Mouse (Mus musculus): ENCODE results near the gene Zswim7. TPM values are rescaled to one million over a fixed set of nuclear protein-coding genes. Genes with fewer than 3 reads are reported as not detected.

Zswim7 gene
- polyA plus RNA-seq, 1 experiment from 2014 or later, result 26.3 TPM

DNA sequence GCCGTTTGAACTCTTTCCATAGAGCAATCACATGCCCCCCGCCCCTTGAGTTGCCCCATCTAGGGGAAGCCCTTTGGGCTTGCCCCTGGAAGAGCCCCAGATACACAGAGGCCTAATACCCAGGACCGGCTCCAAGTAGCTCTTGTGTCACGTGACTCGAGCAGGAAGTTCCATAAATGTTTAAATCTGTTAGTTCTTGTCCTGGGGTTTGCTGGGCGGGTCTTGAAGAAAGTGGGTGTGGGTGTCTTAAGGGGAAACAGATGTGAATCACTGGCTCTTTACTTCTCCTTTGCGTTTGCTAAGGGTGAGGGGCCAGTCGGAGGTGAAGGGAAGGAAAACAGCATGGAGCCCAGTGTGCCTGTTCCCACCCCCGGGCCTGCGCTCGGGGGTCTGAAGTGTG, 30.1 kb downstream of the Zswim7 start:
- Histone ChIP-seq H3K9ac (0 out of 2 replicates have a peak overlapping the region, but pooled peaks have one; percentile 37), H3K4me1 (peaks cover 45% of the 10 kb centered on the region), H3K27ac (peak overlapping the region; percentile 49), H3K27me3 (peaks cover 14% of the 10 kb centered on the region; the same call in 1 of the 2 replicates), H3K4me2 (replicated peaks) (peak overlapping the region; percentile 97), H3K36me3 (no peaks in the 10 kb centered on the region), H3K9me3 (no peaks in the 10 kb centered on the region), H3K4me3 (peak overlapping the region; percentile 60)
- ATAC-seq (ENCODE audit: low FRiP score, low read depth), result peak; percentile 72
- 7% methylated on average over 11 of the region's 11 CpGs for WGBS

DNA sequence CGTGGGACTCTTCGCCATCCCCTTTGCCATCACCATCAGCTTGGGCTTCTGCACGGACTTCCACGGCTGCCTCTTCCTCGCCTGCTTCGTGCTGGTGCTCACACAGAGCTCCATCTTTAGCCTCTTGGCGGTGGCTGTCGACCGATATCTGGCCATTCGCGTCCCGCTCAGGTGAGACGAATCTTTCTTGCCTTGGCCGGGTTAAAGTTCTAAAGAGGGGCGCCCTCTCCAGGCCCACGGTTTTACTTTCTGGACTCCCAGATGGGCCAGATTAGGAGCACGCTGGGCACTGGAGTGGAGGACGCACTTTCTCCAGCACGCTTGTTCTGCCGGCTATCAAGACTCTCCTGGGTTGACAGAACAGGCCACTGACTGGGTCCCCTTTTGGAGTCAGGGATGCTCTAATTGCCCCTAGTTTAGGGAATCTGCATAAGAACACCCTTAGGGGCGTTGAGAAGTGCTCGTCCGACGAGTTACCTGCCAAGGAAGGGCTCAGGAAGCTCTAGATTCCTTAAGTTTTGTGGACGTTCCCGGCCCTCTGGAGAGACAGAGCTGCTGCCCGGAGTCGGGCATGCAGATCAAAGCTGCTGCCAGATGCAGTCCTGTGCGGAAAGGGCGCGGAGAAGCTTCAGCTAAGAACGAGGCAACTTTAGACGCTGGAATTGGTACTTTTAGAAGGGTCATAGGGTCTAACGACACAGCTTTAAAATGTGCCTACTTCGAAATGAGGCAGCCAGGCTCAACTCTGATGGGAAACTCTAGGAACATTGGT, 31.7 kb downstream of the Zswim7 start:
- H3K4me3 ChIP-seq, result peak overlapping the region; percentile 60
- no peaks in the 10 kb centered on the region for H3K36me3 ChIP-seq
- H3K4me2 ChIP-seq (replicated peaks), result peak overlapping the region; percentile 97
- H3K4me1 ChIP-seq, result peaks cover 45% of the 10 kb centered on the region
- no peaks in the 10 kb centered on the region; the same call in 1 of the 2 replicates for H3K9me3 ChIP-seq
- no peak overlapping the region for H3K27ac ChIP-seq
- peak overlapping the region; percentile 68 for H3K9ac ChIP-seq
- peaks cover 14% of the 10 kb centered on the region; the same call in 1 of the 2 replicates for H3K27me3 ChIP-seq
- peak; percentile 6; the same call in 1 of the 2 replicates for ATAC-seq (ENCODE audit: low FRiP score, low read depth)
- WGBS, result 2% methylated on average over 35 of the region's 35 CpGs

DNA sequence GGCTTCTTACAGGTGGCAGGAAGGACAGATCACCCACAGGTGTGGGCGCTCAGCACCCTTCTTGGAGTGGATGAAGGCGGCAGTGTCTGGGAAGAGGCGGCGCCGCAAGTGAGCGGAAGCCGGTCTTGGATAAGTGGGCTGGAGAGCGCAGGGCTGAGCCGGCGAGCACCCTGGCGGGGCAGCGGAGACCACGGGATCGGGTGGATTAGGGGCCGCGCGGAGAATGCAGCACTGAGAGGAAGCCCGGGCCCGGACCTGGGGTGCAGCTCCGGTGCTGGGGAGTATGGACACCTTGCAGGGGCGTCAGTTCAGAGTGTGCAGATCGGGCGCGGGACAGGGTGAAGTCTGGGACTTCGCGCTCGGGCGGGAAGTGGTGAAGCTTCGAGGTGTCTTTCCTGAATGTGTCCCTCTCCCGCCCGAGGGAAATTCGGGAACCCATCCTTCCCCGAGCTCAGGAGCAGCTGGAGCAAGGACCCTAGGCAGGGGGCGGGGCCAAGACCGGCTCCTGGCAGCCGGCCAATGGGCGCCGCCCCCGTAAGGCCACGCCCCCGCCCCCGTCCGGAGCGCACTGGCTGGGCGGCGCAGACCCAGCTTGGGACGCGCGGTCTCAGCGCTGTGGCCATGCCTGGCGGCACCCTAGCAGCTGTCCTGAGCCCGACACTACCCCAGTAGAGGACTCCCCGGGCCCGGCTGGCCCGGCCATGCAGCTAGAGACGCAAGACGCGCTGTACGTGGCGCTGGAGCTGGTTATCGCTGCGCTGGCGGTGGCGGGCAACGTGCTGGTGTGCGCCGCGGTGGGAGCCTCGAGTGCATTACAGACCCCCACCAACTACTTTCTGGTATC, 32.6 kb downstream of the Zswim7 start, which contains the start of gene Adora2b:
Adora2b (plus strand) TSS at position 584 of the 844 bp plus-strand sequence.
- WGBS, result under 1% methylated on average over 63 of the region's 69 CpGs
- H3K27ac ChIP-seq, result no peak within 1 kb of the TSS
- peak; percentile 88 for ATAC-seq (ENCODE audit: low FRiP score, low read depth)

DNA sequence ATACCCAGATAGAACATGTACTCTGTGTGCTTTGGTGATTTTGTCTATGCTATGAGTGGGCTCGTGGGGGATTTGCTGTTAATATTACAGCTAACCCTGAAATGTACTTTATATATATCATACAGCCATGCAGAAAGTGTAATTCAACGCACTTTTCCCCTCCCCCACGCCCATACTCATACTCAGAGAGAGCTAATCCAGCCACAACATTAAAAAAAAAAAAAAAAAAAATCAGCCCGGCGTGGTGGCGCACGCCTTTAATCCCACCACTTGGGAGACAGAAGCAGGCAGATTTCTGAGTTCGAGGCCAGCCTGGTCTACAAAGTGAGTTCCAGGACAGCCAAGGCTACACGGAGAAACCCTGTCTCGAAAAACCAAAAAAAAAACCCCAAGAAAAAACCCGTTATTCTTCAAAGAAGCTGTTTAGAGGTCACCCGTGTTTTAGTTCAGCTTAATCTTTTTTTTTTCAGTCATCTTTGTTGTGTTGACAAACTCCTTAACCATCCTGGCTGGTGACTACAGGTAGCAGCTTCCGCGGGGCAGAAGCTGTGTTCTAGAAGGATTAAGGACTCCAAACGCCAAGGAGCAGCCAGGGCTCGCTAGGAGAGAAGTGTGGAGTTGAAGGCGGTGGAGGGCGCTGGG, 33.3 kb downstream of the Zswim7 start:
- Histone ChIP-seq H3K9me3 (no peaks in the 10 kb centered on the region; the same call in 1 of the 2 replicates), H3K9ac (peak overlapping the region; percentile 68), H3K27me3 (peaks cover 14% of the 10 kb centered on the region; the same call in 1 of the 2 replicates), H3K36me3 (no peaks in the 10 kb centered on the region), H3K27ac (no peak overlapping the region), H3K4me2 (replicated peaks) (peak overlapping the region; percentile 97), H3K4me3 (peak overlapping the region; percentile 60), H3K4me1 (peaks cover 42% of the 10 kb centered on the region)
- no peak for ATAC-seq (ENCODE audit: low FRiP score, low read depth)
- 34% methylated on average over 18 of the region's 18 CpGs for WGBS

More for the DNA sequence above, 32.6 kb downstream of the Zswim7 start, which contains the start of gene Adora2b:
- Histone ChIP-seq H3K4me2 (replicated peaks) (peak within 1 kb of the TSS; percentile 97), H3K9me3 (no peaks in the 10 kb centered on the region; the same call in 1 of the 2 replicates), H3K27me3 (peaks cover 14% of the 10 kb centered on the region; the same call in 1 of the 2 replicates), H3K4me3 (peak within 1 kb of the TSS; percentile 60), H3K4me1 (peaks cover 48% of the 10 kb centered on the region), H3K9ac (peak within 1 kb of the TSS; percentile 68), H3K36me3 (no peaks in the 10 kb centered on the region)

DNA sequence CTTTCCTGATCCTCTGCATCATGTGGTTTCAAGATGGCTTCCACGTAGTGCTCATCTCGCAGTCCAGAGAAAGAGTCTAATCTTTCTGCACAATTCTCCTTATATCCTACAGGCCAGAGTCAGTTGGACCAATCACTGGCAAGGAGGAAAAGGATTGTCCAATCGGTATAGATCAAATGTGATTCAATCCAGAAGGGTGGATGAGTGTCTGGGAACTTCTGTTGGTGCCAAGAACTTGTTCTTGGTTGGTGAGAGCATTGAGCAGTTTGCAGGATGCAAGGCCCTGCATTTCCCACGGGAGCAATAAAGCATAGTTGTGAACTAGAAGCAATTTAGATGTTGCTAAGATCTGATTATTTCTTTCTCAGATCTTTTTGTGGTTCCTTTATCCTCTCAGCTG, 36.7 kb downstream of the Zswim7 start:
- Histone ChIP-seq H3K4me1 (peaks cover 10% of the 10 kb centered on the region; the same call in 1 of the 2 replicates), H3K9ac (no peak overlapping the region), H3K9me3 (no peaks in the 10 kb centered on the region; the same call in 1 of the 2 replicates), H3K4me3 (no peak overlapping the region), H3K27ac (no peak overlapping the region), H3K27me3 (0 out of 2 replicates have a peak, but pooled peaks cover 7% of the 10 kb centered on the region), H3K36me3 (no peaks in the 10 kb centered on the region), H3K4me2 (replicated peaks) (no peak overlapping the region)
- 89% methylated on average over 4 of the region's 4 CpGs for WGBS
- no peak for ATAC-seq (ENCODE audit: low FRiP score, low read depth)

DNA sequence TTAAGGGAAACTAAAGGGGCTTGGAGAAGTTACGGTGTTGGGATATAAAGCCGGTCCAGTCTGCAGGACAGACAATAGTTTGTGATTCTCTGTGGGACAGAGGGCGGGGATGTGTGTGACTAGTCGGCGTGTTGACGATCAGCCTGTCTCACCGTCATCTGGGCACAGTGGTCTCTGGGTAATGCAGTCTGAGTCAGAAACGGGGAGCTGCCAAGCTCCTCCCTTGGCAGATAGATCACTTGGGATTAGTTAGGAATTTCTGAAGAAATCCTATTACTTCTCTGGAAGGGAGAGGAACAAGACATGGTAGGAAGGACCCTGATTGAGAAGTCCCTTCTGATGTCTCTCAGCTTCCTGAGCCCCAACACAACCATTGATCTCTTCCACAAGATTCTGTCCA, 37.3 kb downstream of the Zswim7 start:
- H3K9me3 ChIP-seq, result no peaks in the 10 kb centered on the region; the same call in 1 of the 2 replicates
- H3K27ac ChIP-seq, result no peak overlapping the region
- no peak overlapping the region for H3K4me2 ChIP-seq (replicated peaks)
- 77% methylated on average over 8 of the region's 8 CpGs for WGBS
- no peak overlapping the region for H3K9ac ChIP-seq
- no peak overlapping the region for H3K4me3 ChIP-seq
- peaks cover 7% of the 10 kb centered on the region; the same call in 1 of the 2 replicates for H3K4me1 ChIP-seq
- ATAC-seq (ENCODE audit: low FRiP score, low read depth), result no peak
- H3K27me3 ChIP-seq, result 0 out of 2 replicates have a peak, but pooled peaks cover 7% of the 10 kb centered on the region
- no peaks in the 10 kb centered on the region for H3K36me3 ChIP-seq

DNA sequence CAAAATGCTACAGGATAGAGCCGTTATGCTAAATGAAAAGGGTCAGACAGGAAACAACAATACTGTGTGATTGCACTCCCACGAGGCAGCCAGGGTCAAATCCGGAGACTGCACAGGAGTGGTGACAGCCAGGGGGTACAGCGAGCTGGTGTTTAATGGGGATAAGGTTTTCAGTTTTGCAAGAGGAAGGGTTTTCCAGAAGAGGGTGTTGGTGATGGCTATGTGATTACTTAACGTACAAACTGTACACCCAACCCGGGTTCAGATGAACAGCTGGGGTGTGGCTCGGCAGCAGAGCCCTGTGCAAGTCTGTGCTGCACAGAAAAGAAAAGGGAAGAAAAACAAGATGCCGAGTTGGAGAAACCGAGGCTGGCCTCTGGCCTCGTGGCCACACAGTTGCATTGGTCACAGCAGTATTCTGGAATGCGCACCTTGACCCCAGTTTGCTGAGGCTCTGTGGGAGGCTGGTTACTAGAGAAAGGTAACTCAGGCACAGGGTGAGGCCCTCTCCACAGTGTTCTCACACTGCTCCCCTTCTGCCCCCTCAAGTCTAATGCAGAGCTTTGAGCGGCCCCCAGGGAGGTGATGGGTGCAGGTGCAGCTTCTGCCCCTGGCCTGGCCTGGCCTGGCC, 40.4 kb downstream of the Zswim7 start:
- no peak overlapping the region for H3K27ac ChIP-seq
- H3K9ac ChIP-seq, result no peak overlapping the region
- no peak overlapping the region for H3K4me2 ChIP-seq (replicated peaks)
- H3K4me3 ChIP-seq, result no peak overlapping the region
- 69% methylated on average over 12 of the region's 12 CpGs for WGBS
- no peak for ATAC-seq (ENCODE audit: low FRiP score, low read depth)
- no peaks in the 10 kb centered on the region for H3K27me3 ChIP-seq
- no peaks in the 10 kb centered on the region; the same call in 1 of the 2 replicates for H3K9me3 ChIP-seq
- 0 out of 2 replicates have a peak, but pooled peaks cover 3% of the 10 kb centered on the region for H3K4me1 ChIP-seq
- H3K36me3 ChIP-seq, result no peaks in the 10 kb centered on the region

DNA sequence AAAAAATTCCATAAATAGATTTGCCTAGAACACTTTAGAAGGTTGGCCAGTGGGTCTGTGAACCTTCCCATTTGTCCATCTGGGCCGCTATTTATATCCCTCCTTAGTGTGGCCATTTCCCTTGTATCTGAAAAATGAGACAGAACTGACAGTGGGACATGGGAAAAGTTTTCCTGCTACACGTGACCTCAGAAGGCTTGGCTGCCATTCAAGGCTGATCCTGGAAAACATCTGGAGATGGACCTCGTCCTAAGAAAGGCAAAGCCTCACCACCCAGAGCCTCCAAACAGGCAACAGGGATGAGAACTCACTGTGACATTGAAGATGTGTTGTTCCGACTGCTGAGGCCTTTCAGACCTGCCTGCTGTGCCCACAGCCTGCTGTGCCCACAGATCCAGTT, 56.4 kb downstream of the Zswim7 start:
- no peak for ATAC-seq (ENCODE audit: low FRiP score, low read depth)
- no peaks in the 10 kb centered on the region for H3K27me3 ChIP-seq
- H3K4me2 ChIP-seq (replicated peaks), result no peak overlapping the region
- H3K27ac ChIP-seq, result no peak overlapping the region
- H3K4me3 ChIP-seq, result no peak overlapping the region
- no peak overlapping the region for H3K9ac ChIP-seq
- H3K4me1 ChIP-seq, result 0 out of 2 replicates have a peak, but pooled peaks cover 3% of the 10 kb centered on the region
- 69% methylated on average over 4 of the region's 4 CpGs for WGBS
- H3K36me3 ChIP-seq, result no peaks in the 10 kb centered on the region
- H3K9me3 ChIP-seq, result no peaks in the 10 kb centered on the region

DNA sequence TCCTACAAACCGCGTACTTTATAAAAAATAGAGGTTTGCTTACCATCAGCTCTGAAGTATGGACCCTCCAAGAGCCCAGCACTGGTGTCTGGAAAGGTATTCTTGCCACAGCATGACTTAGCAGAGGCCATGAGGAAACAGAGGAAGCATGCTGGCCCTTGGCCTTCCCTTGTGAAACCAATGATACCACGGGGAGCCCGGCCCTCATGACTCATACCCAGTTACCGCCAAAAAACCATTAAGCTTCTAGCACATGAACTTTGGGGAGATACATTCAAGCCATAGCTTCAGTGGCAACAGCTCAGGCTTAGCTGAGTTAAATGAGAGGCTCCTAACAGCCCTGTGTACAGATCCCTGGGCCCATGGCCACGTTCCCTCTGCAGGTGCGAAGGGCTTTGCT, 57.2 kb downstream of the Zswim7 start:
- Histone ChIP-seq H3K4me2 (replicated peaks) (no peak overlapping the region), H3K9ac (no peak overlapping the region), H3K27me3 (no peaks in the 10 kb centered on the region), H3K4me1 (0 out of 2 replicates have a peak, but pooled peaks cover 3% of the 10 kb centered on the region), H3K4me3 (no peak overlapping the region), H3K36me3 (no peaks in the 10 kb centered on the region), H3K9me3 (no peaks in the 10 kb centered on the region), H3K27ac (no peak overlapping the region)
- no peak for ATAC-seq (ENCODE audit: low FRiP score, low read depth)
- 93% methylated on average over 7 of the region's 7 CpGs for WGBS

DNA sequence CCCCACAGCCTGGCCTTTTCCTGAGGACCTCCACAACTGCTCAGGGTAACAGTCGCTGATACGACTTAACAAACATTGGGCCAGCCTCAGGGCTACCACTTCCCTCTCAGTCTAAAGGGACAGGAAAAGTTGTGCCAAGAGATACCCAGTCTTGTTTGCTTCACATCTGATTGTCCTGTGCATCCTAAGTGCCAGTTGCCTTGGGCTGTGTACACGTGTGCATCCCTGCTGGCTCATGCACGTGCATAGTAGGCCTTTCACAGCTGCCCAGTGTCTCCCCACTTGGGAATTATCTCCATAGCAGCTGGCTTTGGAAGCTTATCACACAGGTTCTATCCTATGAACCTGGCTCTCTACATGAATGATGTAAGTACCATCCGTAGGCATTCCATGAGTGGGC, 57.8 kb downstream of the Zswim7 start:
- no peaks in the 10 kb centered on the region for H3K36me3 ChIP-seq
- H3K27me3 ChIP-seq, result no peaks in the 10 kb centered on the region
- no peak for ATAC-seq (ENCODE audit: low FRiP score, low read depth)
- no peak overlapping the region for H3K9ac ChIP-seq
- 86% methylated on average over 5 of the region's 5 CpGs for WGBS
- no peak overlapping the region for H3K4me2 ChIP-seq (replicated peaks)
- H3K4me3 ChIP-seq, result no peak overlapping the region
- 0 out of 2 replicates have a peak, but pooled peaks cover 3% of the 10 kb centered on the region for H3K4me1 ChIP-seq
- no peak overlapping the region for H3K27ac ChIP-seq
- H3K9me3 ChIP-seq, result no peaks in the 10 kb centered on the region

Data from limb, embryonic 13.5 days (tissue).